Mouse (Mus musculus) embryonic fibroblast, embryonic 13.5 days (primary cell): ENCODE measurements around the gene Ptcd1.

Experiments
- CTCF ChIP-seq: IDR thresholded peaks from 2 replicates; pipeline ENCODE4 v1.5.1; 2011; ENCODE audit warnings: mild to moderate bottlenecking, control low read depth, low read length, moderate library complexity, borderline replicate concordance; ENCODE audit not compliant: insufficient read depth
- POLR2A ChIP-seq: IDR thresholded peaks from 2 replicates; pipeline ENCODE4 v1.6.1; 2011; ENCODE audit warnings: low read depth, mild to moderate bottlenecking, control low read depth, low read length, moderate library complexity

- no peak for TF ChIP-seq CTCF
- no peak for TF ChIP-seq POLR2A
These were observed 11.6 kb upstream of the Ptcd1 start for GRCm38 (mm10) chr5:145178461-145178980.
